Mouse (Mus musculus) intestine, postnatal 0 days (tissue): ENCODE results near the gene Mgat4e. TPM values are rescaled to one million over a fixed set of nuclear protein-coding genes. Genes with fewer than 3 reads are reported as not detected.

Experiments used
- ATAC-seq: fragments of 200-750 bp; cut with Nextera tagmentation; 2 replicates; pipeline ENCODE4 v1.8.0; 2017; ENCODE audit warnings: mild to moderate bottlenecking, moderate TSS enrichment, moderate library complexity
- H3K27ac ChIP-seq: fragments of 300-500 bp; sonication (generic); 2 replicates; pipeline ENCODE4 v1.5.1; 2014; ENCODE audit warnings: mild to moderate bottlenecking, low read depth, low read length, moderate library complexity
- H3K27me3 ChIP-seq: fragments of 300-500 bp; sonication (generic); replicated peaks from 2 replicates; pipeline ENCODE4 v1.6.1; 2014; ENCODE audit warnings: low read length, mixed read lengths; ENCODE audit not compliant: control insufficient read depth, insufficient read depth
- H3K36me3 ChIP-seq: fragments of 300-500 bp; sonication (generic); 2 replicates; pipeline ENCODE4 v1.6.1; 2014; ENCODE audit warnings: mild to moderate bottlenecking, moderate library complexity; ENCODE audit not compliant: control insufficient read depth, insufficient read depth
- H3K4me1 ChIP-seq: fragments of 300-500 bp; sonication (generic); replicated peaks from 2 replicates; pipeline ENCODE4 v1.6.1; 2014; ENCODE audit warnings: antibody characterized with exemption, low read length, mixed read lengths; ENCODE audit not compliant: control insufficient read depth, insufficient read depth
- H3K4me2 ChIP-seq: fragments of 300-500 bp; sonication (generic); replicated peaks from 2 replicates; pipeline ENCODE4 v1.6.1; 2014; ENCODE audit warnings: low read depth, mild to moderate bottlenecking, moderate library complexity
- H3K4me3 ChIP-seq: fragments of 300-500 bp; sonication (generic); 2 replicates; pipeline ENCODE4 v1.5.1; 2014; ENCODE audit warnings: low read depth, low read length
- H3K9ac ChIP-seq: fragments of 300-500 bp; sonication (generic); 2 replicates; pipeline ENCODE4 v1.6.1; 2014; ENCODE audit warnings: mild to moderate bottlenecking, low read depth, low read length
- H3K9me3 ChIP-seq: fragments of 300-500 bp; sonication (generic); 2 replicates; pipeline ENCODE4 v1.6.1; 2016; ENCODE audit warnings: mixed run types; ENCODE audit not compliant: control insufficient read depth
- CTCF ChIP-seq: sonication (generic); IDR thresholded peaks from 2 replicates; pipeline ENCODE4 v1.5.1; 2016; ENCODE audit warnings: low read depth, mild to moderate bottlenecking, control low read depth, antibody characterized with exemption, moderate library complexity
- WGBS: fragments of 180-500 bp; shearing (Covaris S2); extraction: QIAGEN DNeasy Blood & Tissue Kit; methylation state at CpG from one replicate; pipeline ENCODE4 v1.1.7; 2014; 5-methylcytosine and 5-hydroxymethylcytosine counted together
- polyA plus RNA-seq: library from polyadenylated mRNA; unstranded; fragments of >200 nt; fragmentation: Nextera tagmentation; extraction: Ambion mirVana; gene quantifications from 2 replicates; pipeline ENCODE4 v1.2.1, GENCODE M21; 2015

Gene Mgat4e
- polyA plus RNA-seq, 1 experiment from 2014 or later = not detected

GRCm38 (mm10) chr1:134577384-134578120 lies 28.1 kb upstream of the Mgat4e start:
- WGBS = 80% methylated on average over 6 of the region's 6 CpGs
- Histone ChIP-seq H3K9ac (no peak overlapping the region), H3K27me3 (no peaks in the 10 kb centered on the region), H3K4me1 (no peaks in the 10 kb centered on the region), H3K4me2 (no peak overlapping the region), H3K27ac (no peak overlapping the region), H3K36me3 (no peaks in the 10 kb centered on the region), H3K4me3 (no peak overlapping the region), H3K9me3 (no peaks in the 10 kb centered on the region)
- no peak for ATAC-seq
- TF ChIP-seq CTCF = no peak

GRCm38 (mm10) chr1:134573932-134574315 lies 24.4 kb upstream of the Mgat4e start:
- Histone ChIP-seq H3K4me1 (no peaks in the 10 kb centered on the region), H3K36me3 (no peaks in the 10 kb centered on the region), H3K9ac (no peak overlapping the region), H3K4me2 (no peak overlapping the region), H3K4me3 (no peak overlapping the region), H3K27me3 (no peaks in the 10 kb centered on the region), H3K27ac (no peak overlapping the region), H3K9me3 (no peaks in the 10 kb centered on the region)
- 74% methylated on average over 5 of the region's 5 CpGs for WGBS
- no peak for ATAC-seq
- no peak for TF ChIP-seq CTCF

GRCm38 (mm10) chr1:134573300-134573931 lies 23.9 kb upstream of the Mgat4e start:
- H3K4me3 ChIP-seq = no peak overlapping the region
- no peak for TF ChIP-seq CTCF
- H3K36me3 ChIP-seq = no peaks in the 10 kb centered on the region
- no peak overlapping the region for H3K4me2 ChIP-seq
- H3K9me3 ChIP-seq = no peaks in the 10 kb centered on the region
- H3K27ac ChIP-seq = no peak overlapping the region
- ATAC-seq = no peak
- WGBS = 62% methylated on average over 1 of the region's 1 CpGs
- H3K4me1 ChIP-seq = no peaks in the 10 kb centered on the region
- no peak overlapping the region for H3K9ac ChIP-seq
- no peaks in the 10 kb centered on the region for H3K27me3 ChIP-seq

- ATAC-seq = no peak
- Histone ChIP-seq H3K4me1 (no peaks in the 10 kb centered on the region), H3K9me3 (no peaks in the 10 kb centered on the region), H3K36me3 (no peaks in the 10 kb centered on the region), H3K9ac (no peak overlapping the region), H3K27ac (no peak overlapping the region), H3K27me3 (no peaks in the 10 kb centered on the region), H3K4me2 (no peak overlapping the region), H3K4me3 (no peak overlapping the region)
- WGBS = 74% methylated on average over 3 of the region's 3 CpGs
- no peak for TF ChIP-seq CTCF
These were observed 21.1 kb upstream of the Mgat4e start for GRCm38 (mm10) chr1:134570631-134571030.

- Histone ChIP-seq H3K27me3 (no peaks in the 10 kb centered on the region), H3K4me1 (no peaks in the 10 kb centered on the region), H3K9ac (no peak overlapping the region), H3K27ac (no peak overlapping the region), H3K4me3 (no peak overlapping the region), H3K9me3 (no peaks in the 10 kb centered on the region), H3K4me2 (no peak overlapping the region), H3K36me3 (no peaks in the 10 kb centered on the region)
- 93% methylated on average over 9 of the region's 9 CpGs for WGBS
- no peak for TF ChIP-seq CTCF
- ATAC-seq = no peak
These were observed 20.7 kb upstream of the Mgat4e start for GRCm38 (mm10) chr1:134570171-134570570.

- no peak overlapping the region for H3K9ac ChIP-seq
- 58% methylated on average over 1 of the region's 1 CpGs for WGBS
- no peaks in the 10 kb centered on the region for H3K9me3 ChIP-seq
- H3K4me2 ChIP-seq = no peak overlapping the region
- no peak overlapping the region for H3K27ac ChIP-seq
- no peaks in the 10 kb centered on the region; the same call in 1 of the 2 replicates for H3K4me1 ChIP-seq
- no peaks in the 10 kb centered on the region for H3K27me3 ChIP-seq
- TF ChIP-seq CTCF = no peak
- ATAC-seq = no peak
- no peaks in the 10 kb centered on the region for H3K36me3 ChIP-seq
- H3K4me3 ChIP-seq = no peak overlapping the region
These were observed 18.0 kb upstream of the Mgat4e start for GRCm38 (mm10) chr1:134567511-134567910.
